Mouse (Mus musculus) midbrain, embryonic 13.5 days (tissue): Measurements from ENCODE around the gene Col6a4. TPM values are rescaled to one million over a fixed set of nuclear protein-coding genes. Genes with fewer than 3 reads are reported as not detected.

Source experiments
- ATAC-seq: fragments of 200-750 bp; cut with Nextera tagmentation; 2 replicates; pipeline ENCODE4 v1.8.0; 2017; ENCODE audit warnings: mild to moderate bottlenecking, moderate TSS enrichment, moderate library complexity
- H3K27ac ChIP-seq: fragments of 300-500 bp; sonication (generic); 2 replicates; pipeline ENCODE4 v1.5.1; 2015; ENCODE audit warnings: inconsistent platforms, mild to moderate bottlenecking, moderate library complexity
- H3K27me3 ChIP-seq: fragments of 300-500 bp; sonication (generic); 2 replicates; pipeline ENCODE4 v1.6.1; 2015; ENCODE audit warnings: mild to moderate bottlenecking, inconsistent platforms
- H3K36me3 ChIP-seq: fragments of 300-500 bp; sonication (generic); 2 replicates; pipeline ENCODE4 v1.6.1; 2015; ENCODE audit warnings: mild to moderate bottlenecking, inconsistent platforms
- H3K4me1 ChIP-seq: fragments of 300-500 bp; sonication (generic); replicated peaks from 2 replicates; pipeline ENCODE4 v1.6.1; 2015; ENCODE audit warnings: inconsistent platforms
- H3K4me2 ChIP-seq: fragments of 300-500 bp; sonication (generic); replicated peaks from 2 replicates; pipeline ENCODE4 v1.6.1; 2015; ENCODE audit warnings: moderate library complexity, mild to moderate bottlenecking, inconsistent platforms
- H3K4me3 ChIP-seq: fragments of 300-500 bp; sonication (generic); replicated peaks from 2 replicates; pipeline ENCODE4 v1.5.1; 2015; ENCODE audit warnings: mild to moderate bottlenecking, inconsistent platforms
- H3K9ac ChIP-seq: fragments of 300-500 bp; sonication (generic); replicated peaks from 2 replicates; pipeline ENCODE4 v1.6.1; 2015; ENCODE audit warnings: mild to moderate bottlenecking, inconsistent platforms
- H3K9me3 ChIP-seq: fragments of 300-500 bp; sonication (generic); 2 replicates; pipeline ENCODE4 v1.6.1; 2016; ENCODE audit warnings: mild to moderate bottlenecking, inconsistent platforms
- WGBS: fragments of 180-500 bp; shearing (Covaris S2); methylation state at CpG from one replicate; pipeline ENCODE4 v1.1.7; 2015; 5-methylcytosine and 5-hydroxymethylcytosine counted together
- polyA plus RNA-seq: library from polyadenylated mRNA; unstranded; fragments of >200 nt; fragmentation: Nextera tagmentation; extraction: Ambion mirVana; gene quantifications from 2 replicates; pipeline ENCODE4 v1.2.1, GENCODE M21; 2015

Col6a4 gene
- polyA plus RNA-seq = 0.28 and 0.36 TPM in 2 replicates

DNA sequence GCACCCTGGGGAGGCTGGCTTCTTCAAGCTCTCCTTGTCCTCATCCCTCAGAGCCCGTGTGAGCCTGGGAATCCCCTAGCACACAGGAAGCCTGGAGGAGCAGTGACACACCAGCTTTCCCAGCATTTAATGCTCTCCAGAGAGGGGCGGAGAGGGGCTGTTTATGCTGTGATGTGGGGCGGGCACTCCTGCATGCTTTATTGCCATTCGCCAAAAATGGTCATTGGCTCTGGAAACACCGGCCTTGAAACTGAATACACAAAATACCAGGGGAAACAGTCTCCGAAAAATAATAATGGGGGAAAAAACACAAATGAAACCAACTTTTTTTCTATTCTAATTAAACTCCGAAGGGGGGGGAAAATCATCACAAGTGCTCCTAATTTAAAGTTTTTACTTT is at the start of gene Col6a4:
Gene Col6a4 (minus strand): TSS at position 101 of the 400 bp plus-strand sequence.
- no peaks in the 10 kb centered on the region for H3K9me3 ChIP-seq
- H3K9ac ChIP-seq = no peak within 1 kb of the TSS
- H3K27me3 ChIP-seq = no peaks in the 10 kb centered on the region
- 66% methylated on average over 7 of the region's 7 CpGs for WGBS
- H3K36me3 ChIP-seq = no peaks in the 10 kb centered on the region
- no peak for ATAC-seq
- H3K4me2 ChIP-seq = no peak within 1 kb of the TSS
- H3K4me3 ChIP-seq = no peak within 1 kb of the TSS
- peaks cover 16% of the 10 kb centered on the region; the same call in 1 of the 2 replicates for H3K4me1 ChIP-seq
- H3K27ac ChIP-seq = no peak within 1 kb of the TSS

DNA sequence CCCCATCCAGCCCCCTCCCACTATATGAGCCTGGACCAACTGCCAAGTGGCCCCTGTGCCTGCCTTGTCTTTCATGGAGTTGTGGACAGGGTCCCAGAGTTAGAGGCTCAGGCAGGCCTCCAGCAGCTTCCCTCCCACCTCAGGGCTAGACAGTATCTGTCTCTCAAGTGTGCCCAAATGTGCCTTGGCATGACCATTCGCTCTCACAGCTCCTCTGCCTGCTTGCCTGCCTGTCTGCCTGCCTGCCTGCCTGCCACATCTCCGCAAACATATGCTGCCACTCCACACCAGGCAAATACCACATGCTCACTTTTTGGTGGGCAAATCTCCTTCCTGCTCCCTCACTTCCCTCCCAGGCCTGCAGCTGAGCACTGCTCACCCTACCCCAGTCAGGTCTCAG is 49.0 kb upstream of the Col6a4 start:
- Histone ChIP-seq H3K4me2 (no peak overlapping the region), H3K4me3 (no peak overlapping the region), H3K27ac (no peak overlapping the region), H3K9ac (no peak overlapping the region), H3K9me3 (no peaks in the 10 kb centered on the region), H3K36me3 (peaks cover 5% of the 10 kb centered on the region; the same call in 1 of the 2 replicates), H3K4me1 (peaks cover 36% of the 10 kb centered on the region), H3K27me3 (no peaks in the 10 kb centered on the region)
- no peak for ATAC-seq
- WGBS = 85% methylated on average over 2 of the region's 2 CpGs

DNA sequence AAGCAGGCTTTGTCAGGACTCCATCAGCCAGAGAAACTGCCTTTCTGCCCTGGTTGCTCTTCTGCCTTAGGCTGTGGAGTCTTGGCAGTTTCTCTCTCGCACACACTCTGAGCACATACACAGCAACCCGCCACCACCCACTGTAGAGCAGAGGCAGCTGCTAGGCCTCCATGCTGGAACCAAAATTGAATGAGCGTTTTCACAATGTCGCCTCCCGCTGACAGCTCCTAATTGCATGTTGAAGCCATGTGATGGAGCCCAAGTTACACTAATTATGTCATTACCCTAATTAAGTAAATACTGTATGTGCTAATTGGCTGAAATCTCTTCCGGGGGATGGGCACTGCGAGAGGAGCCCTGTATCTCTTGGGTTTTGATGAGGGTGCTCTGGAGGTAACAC is 47.6 kb upstream of the Col6a4 start:
- Histone ChIP-seq H3K36me3 (no peaks in the 10 kb centered on the region), H3K27ac (no peak overlapping the region), H3K4me2 (no peak overlapping the region), H3K4me1 (peaks cover 37% of the 10 kb centered on the region), H3K27me3 (no peaks in the 10 kb centered on the region), H3K4me3 (no peak overlapping the region), H3K9me3 (no peaks in the 10 kb centered on the region), H3K9ac (no peak overlapping the region)
- no peak for ATAC-seq
- 83% methylated on average over 7 of the region's 7 CpGs for WGBS

DNA sequence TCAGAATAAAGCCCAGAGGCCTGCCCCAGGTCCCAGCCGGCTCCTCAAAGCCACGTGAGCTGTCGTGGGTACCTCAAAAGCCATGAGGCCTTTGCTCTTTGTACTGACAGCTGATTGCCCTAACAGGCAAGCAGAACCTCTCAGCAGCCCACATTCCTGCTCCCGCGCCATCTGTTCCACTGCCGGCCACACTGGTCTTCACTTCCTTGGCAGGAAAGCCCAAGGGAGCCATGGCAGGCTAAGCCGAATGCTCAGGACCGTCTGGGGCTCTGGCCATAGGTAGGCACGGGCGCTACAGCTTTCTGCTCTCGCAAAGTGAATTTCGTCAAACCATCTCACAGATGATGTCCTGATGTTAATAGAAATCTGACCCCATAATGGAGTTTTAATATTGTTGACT is 45.4 kb upstream of the Col6a4 start:
- H3K4me3 ChIP-seq = no peak overlapping the region
- WGBS = 61% methylated on average over 12 of the region's 12 CpGs
- no peaks in the 10 kb centered on the region for H3K9me3 ChIP-seq
- no peak overlapping the region for H3K4me2 ChIP-seq
- H3K9ac ChIP-seq = no peak overlapping the region
- peak overlapping the region; percentile 10 for H3K27ac ChIP-seq
- ATAC-seq = 0 out of 2 replicates have a peak, but pooled peaks have one; percentile 18
- H3K4me1 ChIP-seq = peaks cover 27% of the 10 kb centered on the region
- H3K36me3 ChIP-seq = no peaks in the 10 kb centered on the region
- no peaks in the 10 kb centered on the region for H3K27me3 ChIP-seq

DNA sequence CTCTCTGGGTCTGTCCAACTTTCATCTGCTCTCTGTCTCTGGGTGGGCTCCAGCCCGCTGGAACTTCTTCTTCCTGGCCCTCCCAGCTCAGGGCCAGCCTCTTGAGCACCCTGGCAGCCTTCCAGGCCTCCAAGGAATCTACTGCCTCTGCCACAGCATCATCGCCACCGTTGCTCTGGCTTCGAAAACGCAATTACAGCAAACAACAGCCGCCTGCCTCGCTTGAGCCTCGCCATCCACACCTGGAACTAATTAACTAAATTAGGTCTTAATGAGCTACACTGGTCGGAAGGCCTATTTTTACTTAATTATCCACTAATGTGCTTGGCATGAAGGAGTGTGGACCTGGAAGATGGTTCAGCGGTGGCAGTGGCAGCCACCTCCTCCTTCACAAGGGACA is 43.2 kb upstream of the Col6a4 start:
- no peak overlapping the region for H3K4me2 ChIP-seq
- peak; percentile 54 for ATAC-seq

DNA sequence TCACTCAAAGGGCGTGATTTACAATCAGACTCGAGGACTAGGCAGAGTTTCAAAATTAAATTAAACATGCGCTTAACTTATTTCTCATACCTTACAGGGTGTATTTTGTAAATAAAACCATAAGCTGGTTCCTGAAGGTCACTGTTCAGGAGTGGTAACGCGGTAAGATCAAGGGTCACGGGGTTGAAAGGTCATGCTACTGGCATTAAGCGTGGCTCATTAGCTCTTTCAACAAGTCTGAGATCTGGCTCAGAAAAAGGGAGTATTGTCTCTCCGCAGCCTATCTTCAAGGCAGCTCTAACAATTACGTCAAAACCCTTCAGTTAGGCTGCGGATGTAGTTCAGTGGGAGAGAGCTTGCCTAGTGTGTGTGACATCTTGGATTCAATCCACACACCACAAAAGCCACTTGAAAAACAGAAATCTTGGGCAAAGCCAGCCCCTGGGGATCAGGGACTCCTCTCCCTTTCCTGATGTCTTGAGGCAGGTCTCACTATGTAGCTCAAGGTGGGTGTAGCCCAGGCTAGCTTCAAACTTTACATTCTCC is 41.2 kb upstream of the Col6a4 start:
- Histone ChIP-seq H3K36me3 (no peaks in the 10 kb centered on the region), H3K9me3 (no peaks in the 10 kb centered on the region), H3K9ac (no peak overlapping the region), H3K27ac (no peak overlapping the region), H3K4me1 (peaks cover 23% of the 10 kb centered on the region), H3K4me2 (no peak overlapping the region), H3K4me3 (no peak overlapping the region), H3K27me3 (no peaks in the 10 kb centered on the region)
- no peak for ATAC-seq
- 39% methylated on average over 10 of the region's 10 CpGs for WGBS

More for the DNA sequence above, 43.2 kb upstream of the Col6a4 start:
- Histone ChIP-seq H3K36me3 (no peaks in the 10 kb centered on the region), H3K27me3 (no peaks in the 10 kb centered on the region), H3K4me1 (peaks cover 23% of the 10 kb centered on the region), H3K9ac (no peak overlapping the region), H3K27ac (0 out of 2 replicates have a peak overlapping the region, but pooled peaks have one; percentile 17), H3K4me3 (no peak overlapping the region), H3K9me3 (no peaks in the 10 kb centered on the region)
- WGBS = 54% methylated on average over 10 of the region's 10 CpGs

DNA sequence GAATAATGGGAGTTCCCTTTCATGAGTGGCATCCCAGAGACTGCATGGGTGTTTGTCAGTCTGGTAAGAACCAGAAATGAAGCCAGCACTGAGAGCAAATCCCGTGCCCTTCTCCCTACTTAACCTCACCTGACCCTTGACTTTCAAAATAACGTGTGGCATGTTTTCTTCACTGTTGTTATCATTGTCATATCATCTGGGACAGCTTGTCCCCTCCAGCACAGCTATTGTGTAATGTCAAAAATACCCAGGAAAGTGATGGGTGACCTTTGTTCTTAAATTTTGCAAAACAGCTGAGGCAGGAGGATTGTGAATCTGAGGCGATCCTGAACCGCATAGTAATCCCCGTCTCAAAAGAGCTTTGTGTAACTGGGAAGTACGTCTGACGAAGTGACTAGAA is 33.7 kb upstream of the Col6a4 start:
- ATAC-seq = no peak
- whole genome bisulfite sequencing = 82% methylated on average over 7 of the region's 7 CpGs
- Histone ChIP-seq H3K4me3 (no peak overlapping the region), H3K27ac (no peak overlapping the region), H3K4me2 (no peak overlapping the region), H3K4me1 (peaks cover 32% of the 10 kb centered on the region), H3K9ac (no peak overlapping the region), H3K27me3 (no peaks in the 10 kb centered on the region), H3K9me3 (no peaks in the 10 kb centered on the region), H3K36me3 (no peaks in the 10 kb centered on the region)

DNA sequence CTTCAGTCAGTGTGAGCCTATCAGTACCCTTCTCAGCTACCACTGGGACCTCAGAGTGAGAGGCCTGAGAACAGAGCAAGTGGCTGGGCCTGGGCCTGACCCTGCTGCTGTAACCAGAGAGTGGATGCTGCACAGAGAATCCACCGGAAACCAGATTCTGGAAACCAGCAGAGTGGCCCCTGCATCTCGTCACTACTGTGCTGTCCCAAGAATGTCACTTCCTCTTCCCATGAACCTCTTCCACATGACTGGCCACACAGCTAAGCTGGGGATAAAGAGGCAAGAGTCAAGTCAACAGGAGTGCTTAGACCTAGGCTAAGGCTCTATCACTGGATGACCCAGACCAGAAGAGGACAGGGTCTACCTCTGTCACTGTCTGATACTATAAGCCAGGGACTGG is 32.5 kb upstream of the Col6a4 start:
- Histone ChIP-seq H3K36me3 (no peaks in the 10 kb centered on the region), H3K9ac (no peak overlapping the region), H3K27me3 (no peaks in the 10 kb centered on the region), H3K4me3 (no peak overlapping the region), H3K4me2 (no peak overlapping the region), H3K9me3 (no peaks in the 10 kb centered on the region), H3K27ac (peak overlapping the region; percentile 92; the same call in 1 of the 2 replicates), H3K4me1 (peaks cover 32% of the 10 kb centered on the region)
- 82% methylated on average over 2 of the region's 2 CpGs for WGBS
- ATAC-seq = no peak

DNA sequence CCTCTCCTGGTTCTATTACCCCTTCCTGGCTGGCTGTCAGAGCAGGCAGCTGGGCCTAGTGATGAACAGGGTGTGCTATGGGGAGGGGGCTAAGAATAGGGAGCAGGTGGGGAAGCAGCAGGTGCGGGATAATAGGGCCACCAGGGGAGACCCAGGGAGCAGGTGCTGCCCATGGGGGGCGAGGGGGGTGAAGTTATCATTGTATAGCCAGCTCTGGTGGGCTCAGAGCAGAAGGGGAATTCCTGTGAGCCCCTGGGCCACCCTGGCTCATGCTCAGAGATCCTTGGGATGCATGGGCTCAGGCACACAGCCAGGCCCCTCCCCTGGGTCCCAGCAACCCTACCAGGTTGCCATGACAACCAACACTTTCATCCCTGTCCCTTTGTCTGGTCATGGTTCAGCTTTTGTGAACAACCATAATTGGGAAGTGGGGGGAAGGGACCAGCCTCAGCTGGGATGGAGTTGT is 30.2 kb upstream of the Col6a4 start:
- peaks cover 32% of the 10 kb centered on the region for H3K4me1 ChIP-seq
- H3K36me3 ChIP-seq = no peaks in the 10 kb centered on the region
- H3K4me2 ChIP-seq = 0 out of 2 replicates have a peak overlapping the region, but pooled peaks have one; percentile 1
- H3K9ac ChIP-seq = no peak overlapping the region; the same call in 1 of the 2 replicates
- H3K9me3 ChIP-seq = no peaks in the 10 kb centered on the region
- H3K27ac ChIP-seq = peak overlapping the region; percentile 92
- no peak overlapping the region for H3K4me3 ChIP-seq
- ATAC-seq = peak; percentile 98
- 3% methylated on average over 2 of the region's 2 CpGs for WGBS
- no peaks in the 10 kb centered on the region for H3K27me3 ChIP-seq

DNA sequence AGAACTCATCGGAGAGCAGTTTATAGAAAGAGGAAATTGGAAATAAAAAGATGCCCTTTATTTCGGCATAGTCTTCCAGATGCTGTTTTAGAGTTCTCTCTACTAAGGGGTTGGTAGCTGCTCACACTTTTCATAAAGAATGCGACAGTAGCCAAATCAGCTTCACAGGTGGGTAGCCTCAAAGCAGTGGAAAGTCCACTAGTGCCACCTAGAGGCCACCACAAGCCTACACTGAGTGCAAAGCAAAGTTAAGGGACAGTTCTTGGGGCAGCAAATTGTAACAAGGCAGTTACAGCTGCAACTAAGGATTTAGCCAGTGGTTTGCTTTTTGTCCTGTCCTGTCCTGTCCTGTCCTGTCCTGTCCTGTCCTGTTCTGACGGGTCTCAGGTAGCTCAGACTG is 27.0 kb upstream of the Col6a4 start:
- Histone ChIP-seq H3K9ac (no peak overlapping the region), H3K36me3 (no peaks in the 10 kb centered on the region), H3K4me1 (peaks cover 37% of the 10 kb centered on the region), H3K4me2 (no peak overlapping the region), H3K4me3 (no peak overlapping the region), H3K9me3 (no peaks in the 10 kb centered on the region), H3K27ac (no peak overlapping the region), H3K27me3 (no peaks in the 10 kb centered on the region)
- WGBS = 48% methylated on average over 4 of the region's 4 CpGs
- no peak for ATAC-seq

DNA sequence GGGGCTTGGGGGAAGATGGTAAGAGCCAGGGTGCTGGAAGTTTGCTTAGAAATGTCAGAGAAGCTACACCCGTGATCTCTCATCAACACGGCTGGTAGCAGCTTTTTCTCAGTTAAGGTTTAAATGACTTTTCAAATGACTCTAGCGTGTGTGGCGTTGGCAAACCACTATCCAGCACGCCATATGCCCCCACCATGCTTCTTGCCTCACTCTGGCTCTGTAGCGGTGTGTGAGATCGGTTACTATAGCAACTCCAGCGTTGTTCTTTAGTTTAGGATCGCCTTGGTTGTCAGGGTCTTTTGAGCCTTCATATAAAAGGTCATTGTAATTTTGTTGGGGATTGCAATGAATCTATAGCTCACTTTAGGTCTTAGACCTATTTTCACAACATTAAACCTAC is 22.5 kb upstream of the Col6a4 start:
- Histone ChIP-seq H3K4me2 (no peak overlapping the region), H3K36me3 (no peaks in the 10 kb centered on the region), H3K4me1 (peaks cover 23% of the 10 kb centered on the region), H3K9me3 (no peaks in the 10 kb centered on the region), H3K9ac (no peak overlapping the region), H3K27me3 (no peaks in the 10 kb centered on the region), H3K27ac (no peak overlapping the region), H3K4me3 (no peak overlapping the region)
- 49% methylated on average over 9 of the region's 9 CpGs for WGBS
- ATAC-seq = no peak

DNA sequence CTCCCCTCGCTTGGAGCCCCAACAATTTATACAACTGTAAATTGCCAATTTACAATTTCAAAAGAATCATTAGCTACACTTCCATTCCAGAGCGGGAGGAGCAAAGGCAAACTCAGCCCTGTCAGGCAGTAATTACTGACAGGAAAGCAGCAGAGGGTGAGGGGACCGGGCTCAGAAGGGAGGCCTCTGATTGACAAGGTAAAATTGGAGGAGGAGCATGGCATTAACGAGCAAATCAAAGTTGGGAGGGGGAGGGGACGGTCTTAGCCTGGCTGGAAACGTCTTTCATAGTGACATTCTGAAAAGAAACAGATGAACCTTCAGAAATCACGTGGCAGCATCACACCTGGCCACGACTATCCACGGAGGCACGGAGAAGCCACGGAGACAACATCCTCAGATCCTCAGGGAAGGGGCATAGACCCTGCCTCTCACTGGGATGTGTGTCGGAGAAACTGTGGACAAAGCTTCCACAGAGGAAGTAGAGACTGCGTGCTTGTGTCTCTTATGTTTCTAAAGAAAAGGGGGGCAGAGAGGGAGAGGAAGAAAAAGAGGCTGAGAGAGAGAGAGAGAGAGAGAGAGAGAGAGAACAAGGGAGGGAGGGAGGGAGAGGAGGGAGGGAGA is 19.3 kb upstream of the Col6a4 start:
- Histone ChIP-seq H3K27me3 (no peaks in the 10 kb centered on the region), H3K36me3 (no peaks in the 10 kb centered on the region), H3K4me3 (peak overlapping the region; percentile 18; the same call in 1 of the 2 replicates), H3K4me2 (peak overlapping the region; percentile 47), H3K9me3 (peaks cover 2% of the 10 kb centered on the region; the same call in 1 of the 2 replicates), H3K9ac (peak overlapping the region; percentile 42; the same call in 1 of the 2 replicates), H3K27ac (peak overlapping the region; percentile 77), H3K4me1 (peaks cover 19% of the 10 kb centered on the region)
- 17% methylated on average over 13 of the region's 13 CpGs for WGBS
- peak; percentile 80 for ATAC-seq
